Mouse (Mus musculus): ENCODE measurements around the gene Cd163. TPM values are rescaled to one million over a fixed set of nuclear protein-coding genes. Genes with fewer than 3 reads are reported as not detected.

Gene Cd163
- polyA plus RNA-seq, 1 experiment from 2014 or later, result not detected

- H3K4me3 ChIP-seq (ENCODE audit: low read depth, low read length), result no peak overlapping the region
- no peaks in the 10 kb centered on the region for H3K9me3 ChIP-seq (ENCODE audit: control insufficient read depth, low read length)
- H3K27me3 ChIP-seq (ENCODE audit: control insufficient read depth, insufficient read depth, low read length), result no peaks in the 10 kb centered on the region
- H3K4me2 ChIP-seq (ENCODE audit: low read depth, severe bottlenecking), result no peak overlapping the region
- DNase-seq (ENCODE audit: low spot score) (no peak), ATAC-seq (ENCODE audit: insufficient number of reproducible peaks, low FRiP score, low TSS enrichment, low read depth) (no peak)
- no peak overlapping the region for H3K27ac ChIP-seq (replicated peaks; ENCODE audit: low read depth, low read length)
- WGBS, result 25% methylated on average over 4 of the region's 4 CpGs
- no peaks in the 10 kb centered on the region for H3K36me3 ChIP-seq (ENCODE audit: control insufficient read depth, insufficient read depth, low read length)
- H3K9ac ChIP-seq (ENCODE audit: low read length), result no peak overlapping the region
- H3K4me1 ChIP-seq (ENCODE audit: control insufficient read depth, insufficient read depth, low read length), result no peaks in the 10 kb centered on the region
Measured at GRCm38 (mm10) chr6:124345096-124345495, 40.6 kb downstream of the Cd163 start.

- Histone ChIP-seq H3K27me3 (ENCODE audit: control insufficient read depth, insufficient read depth, low read length) (no peaks in the 10 kb centered on the region), H3K4me1 (ENCODE audit: control insufficient read depth, insufficient read depth, low read length) (no peaks in the 10 kb centered on the region), H3K9me3 (ENCODE audit: control insufficient read depth, low read length) (no peaks in the 10 kb centered on the region), H3K4me2 (ENCODE audit: low read depth, severe bottlenecking) (no peak overlapping the region), H3K9ac (ENCODE audit: low read length) (no peak overlapping the region), H3K4me3 (ENCODE audit: low read depth, low read length) (no peak overlapping the region), H3K27ac (replicated peaks; ENCODE audit: low read depth, low read length) (no peak overlapping the region), H3K36me3 (ENCODE audit: control insufficient read depth, insufficient read depth, low read length) (no peaks in the 10 kb centered on the region)
- DNase-seq (ENCODE audit: low spot score) (no peak), ATAC-seq (ENCODE audit: insufficient number of reproducible peaks, low FRiP score, low TSS enrichment, low read depth) (no peak)
- WGBS, result 84% methylated on average over 6 of the region's 6 CpGs
Measured at GRCm38 (mm10) chr6:124346613-124347012, 42.2 kb downstream of the Cd163 start.

DNA sequence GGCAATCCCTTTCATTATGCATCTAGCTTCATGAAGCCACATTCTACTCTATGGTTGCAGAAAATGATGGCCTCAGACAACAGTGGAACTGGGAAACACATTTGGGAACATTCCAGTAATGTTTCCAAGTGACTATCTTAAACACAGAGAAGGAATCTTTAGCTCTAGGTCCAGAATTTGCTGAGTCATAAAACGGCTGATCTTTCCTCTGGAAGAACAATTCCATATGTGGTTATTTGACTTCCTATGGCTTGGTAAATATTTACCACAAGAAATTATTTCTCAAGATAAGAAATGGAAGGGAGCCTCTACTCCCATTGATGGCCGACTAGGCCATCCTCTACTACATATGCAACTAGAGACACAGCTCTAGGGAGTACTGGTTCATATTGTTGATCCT is 48.8 kb downstream of the Cd163 start:
- WGBS, result 85% methylated on average over 2 of the region's 2 CpGs

DNA sequence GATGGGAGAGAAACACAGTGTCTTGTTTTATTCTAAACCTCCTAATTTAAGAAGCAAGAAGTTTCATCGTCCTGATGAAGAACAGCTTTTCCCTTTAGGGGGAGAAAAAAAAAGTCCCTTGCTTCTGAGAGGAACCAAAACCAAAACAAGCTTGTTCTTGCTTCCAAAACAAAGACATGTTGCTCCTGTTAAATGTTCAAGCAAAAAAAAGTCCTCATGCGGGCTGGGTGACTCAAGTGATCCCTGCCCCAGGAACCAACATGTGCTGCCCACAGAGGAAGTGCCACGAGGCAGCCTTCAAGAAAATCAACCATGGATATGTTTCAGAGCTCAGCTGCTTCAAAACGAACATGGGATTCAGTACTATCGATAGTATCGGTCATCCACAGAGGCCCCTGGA is 54.5 kb downstream of the Cd163 start:
- 83% methylated on average over 6 of the region's 6 CpGs for WGBS
- ATAC-seq (ENCODE audit: insufficient number of reproducible peaks, low FRiP score, low TSS enrichment, low read depth) (no peak), DNase-seq (ENCODE audit: low spot score) (no peak)
- no peaks in the 10 kb centered on the region for H3K27me3 ChIP-seq (ENCODE audit: control insufficient read depth, insufficient read depth, low read length)
- no peak overlapping the region for H3K9ac ChIP-seq (ENCODE audit: low read length)
- H3K4me1 ChIP-seq (ENCODE audit: control insufficient read depth, insufficient read depth, low read length), result no peaks in the 10 kb centered on the region
- no peaks in the 10 kb centered on the region for H3K9me3 ChIP-seq (ENCODE audit: control insufficient read depth, low read length)
- H3K36me3 ChIP-seq (ENCODE audit: control insufficient read depth, insufficient read depth, low read length), result no peaks in the 10 kb centered on the region
- no peak overlapping the region for H3K4me2 ChIP-seq (ENCODE audit: low read depth, severe bottlenecking)
- no peak overlapping the region for H3K27ac ChIP-seq (replicated peaks; ENCODE audit: low read depth, low read length)
- H3K4me3 ChIP-seq (ENCODE audit: low read depth, low read length), result no peak overlapping the region

More for the DNA sequence above, 48.8 kb downstream of the Cd163 start:
- no peak overlapping the region for H3K27ac ChIP-seq (replicated peaks; ENCODE audit: low read depth, low read length)
- DNase-seq (ENCODE audit: low spot score) (no peak), ATAC-seq (ENCODE audit: insufficient number of reproducible peaks, low FRiP score, low TSS enrichment, low read depth) (no peak)
- H3K9me3 ChIP-seq (ENCODE audit: control insufficient read depth, low read length), result no peaks in the 10 kb centered on the region
- H3K27me3 ChIP-seq (ENCODE audit: control insufficient read depth, insufficient read depth, low read length), result no peaks in the 10 kb centered on the region
- H3K4me1 ChIP-seq (ENCODE audit: control insufficient read depth, insufficient read depth, low read length), result no peaks in the 10 kb centered on the region
- H3K4me2 ChIP-seq (ENCODE audit: low read depth, severe bottlenecking), result no peak overlapping the region
- H3K36me3 ChIP-seq (ENCODE audit: control insufficient read depth, insufficient read depth, low read length), result no peaks in the 10 kb centered on the region
- no peak overlapping the region for H3K9ac ChIP-seq (ENCODE audit: low read length)
- H3K4me3 ChIP-seq (ENCODE audit: low read depth, low read length), result no peak overlapping the region

DNA sequence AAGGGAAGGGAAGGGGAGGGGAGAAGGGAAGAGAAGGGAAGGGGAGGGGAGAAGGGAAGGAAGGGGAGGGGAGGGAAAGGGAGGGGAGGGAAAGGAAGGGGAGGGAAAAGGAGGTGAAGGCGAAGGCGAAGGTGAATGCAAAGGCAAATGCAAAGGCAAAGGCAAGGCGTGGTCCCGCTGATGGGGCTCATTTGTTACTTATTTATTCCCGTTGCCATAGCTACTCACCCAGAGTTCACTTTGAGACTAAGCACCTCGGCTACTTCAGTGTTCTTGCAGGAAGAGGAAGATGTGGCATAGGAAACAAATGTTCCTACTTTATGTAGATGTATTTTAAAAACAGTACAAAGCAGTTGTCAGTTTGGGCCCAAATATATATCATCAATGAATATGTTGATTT is 56.1 kb downstream of the Cd163 start:
- H3K4me2 ChIP-seq (ENCODE audit: low read depth, severe bottlenecking), result no peak overlapping the region
- no peak overlapping the region for H3K4me3 ChIP-seq (ENCODE audit: low read depth, low read length)
- H3K9me3 ChIP-seq (ENCODE audit: control insufficient read depth, low read length), result no peaks in the 10 kb centered on the region
- H3K4me1 ChIP-seq (ENCODE audit: control insufficient read depth, insufficient read depth, low read length), result no peaks in the 10 kb centered on the region
- no peak overlapping the region for H3K9ac ChIP-seq (ENCODE audit: low read length)
- H3K27me3 ChIP-seq (ENCODE audit: control insufficient read depth, insufficient read depth, low read length), result no peaks in the 10 kb centered on the region
- H3K36me3 ChIP-seq (ENCODE audit: control insufficient read depth, insufficient read depth, low read length), result no peaks in the 10 kb centered on the region
- no peak for ATAC-seq (ENCODE audit: insufficient number of reproducible peaks, low FRiP score, low TSS enrichment, low read depth)
- WGBS, result 56% methylated on average over 6 of the region's 6 CpGs
- no peak overlapping the region for H3K27ac ChIP-seq (replicated peaks; ENCODE audit: low read depth, low read length)
- DNase-seq (ENCODE audit: low spot score), result no peak

GRCm38 (mm10) chr6:124364328-124364727 is 59.9 kb downstream of the Cd163 start:
- Histone ChIP-seq H3K9ac (ENCODE audit: low read length) (no peak overlapping the region), H3K36me3 (ENCODE audit: control insufficient read depth, insufficient read depth, low read length) (no peaks in the 10 kb centered on the region), H3K4me2 (ENCODE audit: low read depth, severe bottlenecking) (no peak overlapping the region), H3K4me3 (ENCODE audit: low read depth, low read length) (no peak overlapping the region), H3K27me3 (ENCODE audit: control insufficient read depth, insufficient read depth, low read length) (no peaks in the 10 kb centered on the region), H3K4me1 (ENCODE audit: control insufficient read depth, insufficient read depth, low read length) (no peaks in the 10 kb centered on the region), H3K9me3 (ENCODE audit: control insufficient read depth, low read length) (no peaks in the 10 kb centered on the region), H3K27ac (replicated peaks; ENCODE audit: low read depth, low read length) (no peak overlapping the region)
- ATAC-seq (ENCODE audit: insufficient number of reproducible peaks, low FRiP score, low TSS enrichment, low read depth) (no peak), DNase-seq (ENCODE audit: low spot score) (no peak)
- 71% methylated on average over 5 of the region's 5 CpGs for WGBS

- Histone ChIP-seq H3K9me3 (ENCODE audit: control insufficient read depth, low read length) (no peaks in the 10 kb centered on the region), H3K27ac (replicated peaks; ENCODE audit: low read depth, low read length) (no peak overlapping the region), H3K4me3 (ENCODE audit: low read depth, low read length) (no peak overlapping the region), H3K4me1 (ENCODE audit: control insufficient read depth, insufficient read depth, low read length) (no peaks in the 10 kb centered on the region), H3K4me2 (ENCODE audit: low read depth, severe bottlenecking) (no peak overlapping the region), H3K36me3 (ENCODE audit: control insufficient read depth, insufficient read depth, low read length) (no peaks in the 10 kb centered on the region), H3K9ac (ENCODE audit: low read length) (no peak overlapping the region), H3K27me3 (ENCODE audit: control insufficient read depth, insufficient read depth, low read length) (no peaks in the 10 kb centered on the region)
- WGBS, result 93% methylated on average over 6 of the region's 6 CpGs
- no peak for ATAC-seq (ENCODE audit: insufficient number of reproducible peaks, low FRiP score, low TSS enrichment, low read depth)
- DNase-seq (ENCODE audit: low spot score), result no peak
Measured at GRCm38 (mm10) chr6:124373584-124374206, 69.2 kb downstream of the Cd163 start.

- ATAC-seq (ENCODE audit: insufficient number of reproducible peaks, low FRiP score, low TSS enrichment, low read depth) (no peak), DNase-seq (ENCODE audit: low spot score) (no peak)
- Histone ChIP-seq H3K36me3 (ENCODE audit: control insufficient read depth, insufficient read depth, low read length) (no peaks in the 10 kb centered on the region), H3K4me3 (ENCODE audit: low read depth, low read length) (no peak overlapping the region), H3K4me1 (ENCODE audit: control insufficient read depth, insufficient read depth, low read length) (no peaks in the 10 kb centered on the region), H3K27ac (replicated peaks; ENCODE audit: low read depth, low read length) (no peak overlapping the region), H3K9me3 (ENCODE audit: control insufficient read depth, low read length) (no peaks in the 10 kb centered on the region), H3K9ac (ENCODE audit: low read length) (no peak overlapping the region), H3K27me3 (ENCODE audit: control insufficient read depth, insufficient read depth, low read length) (no peaks in the 10 kb centered on the region), H3K4me2 (ENCODE audit: low read depth, severe bottlenecking) (no peak overlapping the region)
- WGBS, result 84% methylated on average over 4 of the region's 4 CpGs
Measured at GRCm38 (mm10) chr6:124374683-124375082, 70.2 kb downstream of the Cd163 start.

DNA sequence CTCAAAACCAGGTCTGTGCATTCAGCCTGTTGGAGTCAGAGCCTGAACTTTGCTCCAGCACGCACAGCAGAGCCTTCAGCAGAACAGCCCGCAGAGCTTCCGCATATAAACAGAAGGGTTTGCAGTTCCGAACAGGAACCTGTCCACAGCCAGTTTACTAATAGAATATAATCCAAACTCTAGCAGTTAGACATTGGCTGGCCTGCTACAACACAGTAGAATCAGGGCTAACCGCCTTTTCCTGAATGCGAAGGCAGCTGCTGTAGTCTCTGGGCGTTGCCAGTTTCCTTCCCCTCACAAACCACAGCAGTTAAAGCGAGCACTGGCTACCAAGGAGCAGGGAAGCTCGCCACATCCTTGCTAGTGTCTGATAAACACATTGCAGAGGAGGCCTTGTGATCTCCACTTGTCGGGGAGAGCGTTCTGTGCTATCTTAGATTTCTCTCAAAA is 71.0 kb downstream of the Cd163 start:
- Histone ChIP-seq H3K9ac (ENCODE audit: low read length) (no peak overlapping the region), H3K4me3 (ENCODE audit: low read depth, low read length) (no peak overlapping the region), H3K27me3 (ENCODE audit: control insufficient read depth, insufficient read depth, low read length) (no peaks in the 10 kb centered on the region), H3K36me3 (ENCODE audit: control insufficient read depth, insufficient read depth, low read length) (no peaks in the 10 kb centered on the region), H3K4me2 (ENCODE audit: low read depth, severe bottlenecking) (no peak overlapping the region), H3K9me3 (ENCODE audit: control insufficient read depth, low read length) (no peaks in the 10 kb centered on the region), H3K27ac (replicated peaks; ENCODE audit: low read depth, low read length) (no peak overlapping the region), H3K4me1 (ENCODE audit: control insufficient read depth, insufficient read depth, low read length) (no peaks in the 10 kb centered on the region)
- DNase-seq (ENCODE audit: low spot score) (no peak), ATAC-seq (ENCODE audit: insufficient number of reproducible peaks, low FRiP score, low TSS enrichment, low read depth) (no peak)
- WGBS, result 83% methylated on average over 11 of the region's 11 CpGs

Data from limb, embryonic 11.5 days (tissue).